Mouse (Mus musculus): ENCODE data around the gene Chrng.

DNA sequence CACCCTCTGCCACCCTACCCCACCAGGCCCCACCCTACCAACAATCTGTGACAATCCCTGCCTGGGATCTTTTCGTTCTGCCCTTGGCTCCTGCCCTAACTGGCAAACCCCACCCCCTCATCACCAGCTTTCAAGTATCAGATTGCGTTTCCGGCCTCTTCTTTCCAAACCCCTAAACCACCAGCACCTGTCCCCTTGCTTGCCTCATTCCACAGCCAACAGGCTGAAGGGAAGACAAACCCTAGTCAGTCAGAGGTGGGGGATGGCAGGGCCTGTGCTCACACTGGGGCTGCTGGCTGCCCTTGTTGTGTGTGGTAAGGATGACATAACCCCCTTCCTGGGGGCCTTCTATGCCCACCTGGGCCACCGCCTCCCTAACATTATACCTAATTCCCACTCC lies 14.0 kb upstream of the Chrng start, which contains the start of gene Chrnd:
- TF ChIP-seq EP300 (IDR thresholded peaks at IDR 0.05; ENCODE audit: insufficient read depth, low read depth, low read length) (no peak), POLR2A (IDR thresholded peaks at IDR 0.05; ENCODE audit: insufficient read depth, low read depth, low read length) (no peak)
